Mouse (Mus musculus): ENCODE measurements at regions not wholly inside any gene's neighbourhood (a gene's known extent, or its start where the extent isn't known, plus 50 kb on each side); places are given as distances from the start of the nearest gene placed in this dataset.

DNA sequence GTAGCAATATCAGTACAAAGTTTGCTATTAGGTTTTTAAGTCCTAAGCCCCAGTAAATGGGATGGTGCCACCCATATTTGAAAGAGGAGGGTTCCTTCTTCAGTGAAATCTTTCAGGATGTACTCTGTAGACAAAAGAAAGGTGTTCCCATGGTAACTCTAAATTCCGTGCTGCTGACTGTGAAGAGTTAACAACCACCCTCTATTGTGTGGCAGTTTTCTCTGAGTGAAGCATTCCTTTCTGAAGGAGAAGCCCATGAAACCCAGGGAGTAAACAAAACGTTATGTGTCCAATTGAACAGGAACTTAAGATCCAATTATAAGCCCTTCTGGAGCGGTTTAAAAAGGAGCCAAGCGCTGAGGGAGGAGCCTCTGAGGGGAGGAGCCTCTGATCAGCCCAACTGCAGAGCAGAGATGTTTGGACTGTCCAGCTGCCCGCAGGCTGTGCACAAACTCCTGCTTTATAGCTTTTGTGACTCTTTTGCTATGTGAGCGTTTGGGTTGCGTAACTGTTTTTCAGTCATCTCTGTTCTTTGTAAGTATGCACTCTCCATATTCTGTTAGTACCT lies 446.1 kb downstream of the 1190002N15Rik start:
- WGBS: 57% methylated on average over 7 of the region's 7 CpGs
- TF ChIP-seq CTCF (conservative IDR thresholded peaks at IDR 0.05; ENCODE audit: insufficient read depth, insufficient read length, low read depth, low read length): no peak
- no peak for TF ChIP-seq POLR2A (IDR thresholded peaks at IDR 0.05; ENCODE audit: low read depth, low read length)
- Histone ChIP-seq H3K27ac (ENCODE audit: insufficient read depth, low read depth, low read length) (no peak overlapping the region), H3K27me3 (replicated peaks; ENCODE audit: control insufficient read depth, insufficient read depth, low read length) (no peaks in the 10 kb centered on the region), H3K4me1 (ENCODE audit: control insufficient read depth, insufficient read depth, low read length) (no peaks in the 10 kb centered on the region), H3K4me3 (ENCODE audit: insufficient read depth, low read depth, low read length) (no peak overlapping the region), H3K36me3 (ENCODE audit: control insufficient read depth, insufficient read depth, low read length) (no peaks in the 10 kb centered on the region)
- DNase-seq: no peak

DNA sequence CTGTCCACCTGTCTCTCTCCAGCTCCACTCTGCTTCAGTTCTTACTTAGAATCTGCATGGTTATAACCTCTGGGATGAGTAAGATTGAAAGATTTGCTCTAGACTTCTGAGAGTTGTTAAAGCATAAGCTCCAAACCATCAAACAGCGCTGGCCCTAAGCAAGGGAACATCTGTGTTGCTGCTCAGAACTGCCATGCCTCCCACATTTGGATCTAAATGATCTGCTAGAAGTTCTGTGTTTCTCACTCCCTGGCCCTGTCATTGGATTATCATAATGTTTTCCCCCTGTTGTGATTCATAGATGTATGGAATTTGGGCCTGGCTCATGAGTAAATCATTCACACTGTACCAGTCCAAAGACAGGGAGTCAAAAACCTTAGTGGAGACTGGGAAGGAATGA lies 448.1 kb downstream of the 1190002N15Rik start:
- H3K36me3 ChIP-seq (ENCODE audit: control insufficient read depth, insufficient read depth, low read length): no peaks in the 10 kb centered on the region
- no peaks in the 10 kb centered on the region for H3K27me3 ChIP-seq (replicated peaks; ENCODE audit: control insufficient read depth, insufficient read depth, low read length)
- no peak overlapping the region for H3K27ac ChIP-seq (ENCODE audit: insufficient read depth, low read depth, low read length)
- DNase-seq: no peak
- H3K4me1 ChIP-seq (ENCODE audit: control insufficient read depth, insufficient read depth, low read length): no peaks in the 10 kb centered on the region
- no peak overlapping the region for H3K4me3 ChIP-seq (ENCODE audit: insufficient read depth, low read depth, low read length)
- TF ChIP-seq POLR2A (IDR thresholded peaks at IDR 0.05; ENCODE audit: low read depth, low read length): no peak
- TF ChIP-seq CTCF (conservative IDR thresholded peaks at IDR 0.05; ENCODE audit: insufficient read depth, insufficient read length, low read depth, low read length): no peak
- 86% methylated on average over 1 of the region's 1 CpGs for WGBS

- no peaks in the 10 kb centered on the region for H3K4me1 ChIP-seq (ENCODE audit: control insufficient read depth, insufficient read depth, low read length)
- 71% methylated on average over 3 of the region's 3 CpGs for WGBS
- H3K36me3 ChIP-seq (ENCODE audit: control insufficient read depth, insufficient read depth, low read length): no peaks in the 10 kb centered on the region
- no peaks in the 10 kb centered on the region for H3K27me3 ChIP-seq (replicated peaks; ENCODE audit: control insufficient read depth, insufficient read depth, low read length)
- H3K4me3 ChIP-seq (ENCODE audit: insufficient read depth, low read depth, low read length): no peak overlapping the region
- DNase-seq: no peak
- H3K27ac ChIP-seq (ENCODE audit: insufficient read depth, low read depth, low read length): no peak overlapping the region
- TF ChIP-seq CTCF (conservative IDR thresholded peaks at IDR 0.05; ENCODE audit: insufficient read depth, insufficient read length, low read depth, low read length) (no peak), POLR2A (IDR thresholded peaks at IDR 0.05; ENCODE audit: low read depth, low read length) (no peak)
Observed at GRCm38 (mm10) chr9:94083629-94084411, 454.1 kb downstream of the 1190002N15Rik start.

- TF ChIP-seq CTCF (conservative IDR thresholded peaks at IDR 0.05; ENCODE audit: insufficient read depth, insufficient read length, low read depth, low read length) (no peak), POLR2A (IDR thresholded peaks at IDR 0.05; ENCODE audit: low read depth, low read length) (no peak)
- no peaks in the 10 kb centered on the region for H3K27me3 ChIP-seq (replicated peaks; ENCODE audit: control insufficient read depth, insufficient read depth, low read length)
- no peak overlapping the region for H3K27ac ChIP-seq (ENCODE audit: insufficient read depth, low read depth, low read length)
- H3K4me3 ChIP-seq (ENCODE audit: insufficient read depth, low read depth, low read length): no peak overlapping the region
- no peaks in the 10 kb centered on the region for H3K4me1 ChIP-seq (ENCODE audit: control insufficient read depth, insufficient read depth, low read length)
- H3K36me3 ChIP-seq (ENCODE audit: control insufficient read depth, insufficient read depth, low read length): no peaks in the 10 kb centered on the region
- no peak for DNase-seq
- 28% methylated on average over 2 of the region's 2 CpGs for WGBS
Observed at GRCm38 (mm10) chr9:94074904-94075303, 463.0 kb downstream of the 1190002N15Rik start.

GRCm38 (mm10) chr9:94067121-94067520 lies 470.8 kb downstream of the 1190002N15Rik start:
- no peak for TF ChIP-seq POLR2A (IDR thresholded peaks at IDR 0.05; ENCODE audit: low read depth, low read length)
- no peak for TF ChIP-seq CTCF (conservative IDR thresholded peaks at IDR 0.05; ENCODE audit: insufficient read depth, insufficient read length, low read depth, low read length)
- Histone ChIP-seq H3K27me3 (replicated peaks; ENCODE audit: control insufficient read depth, insufficient read depth, low read length) (no peaks in the 10 kb centered on the region), H3K4me3 (ENCODE audit: insufficient read depth, low read depth, low read length) (no peak overlapping the region), H3K27ac (ENCODE audit: insufficient read depth, low read depth, low read length) (no peak overlapping the region), H3K4me1 (ENCODE audit: control insufficient read depth, insufficient read depth, low read length) (no peaks in the 10 kb centered on the region), H3K36me3 (ENCODE audit: control insufficient read depth, insufficient read depth, low read length) (no peaks in the 10 kb centered on the region)
- 50% methylated on average over 1 of the region's 1 CpGs for WGBS
- DNase-seq: no peak

- Histone ChIP-seq H3K4me3 (ENCODE audit: insufficient read depth, low read depth, low read length) (no peak overlapping the region), H3K4me1 (ENCODE audit: control insufficient read depth, insufficient read depth, low read length) (no peaks in the 10 kb centered on the region), H3K27ac (ENCODE audit: insufficient read depth, low read depth, low read length) (no peak overlapping the region), H3K27me3 (replicated peaks; ENCODE audit: control insufficient read depth, insufficient read depth, low read length) (no peaks in the 10 kb centered on the region), H3K36me3 (ENCODE audit: control insufficient read depth, insufficient read depth, low read length) (no peaks in the 10 kb centered on the region)
- no peak; the same call in 1 of the 2 replicates for TF ChIP-seq CTCF (conservative IDR thresholded peaks at IDR 0.05; ENCODE audit: insufficient read depth, insufficient read length, low read depth, low read length)
- TF ChIP-seq POLR2A (IDR thresholded peaks at IDR 0.05; ENCODE audit: low read depth, low read length): no peak
- DNase-seq: no peak
- WGBS: 78% methylated on average over 4 of the region's 4 CpGs
Observed at GRCm38 (mm10) chr9:94053229-94053628, 484.7 kb downstream of the 1190002N15Rik start.

DNA sequence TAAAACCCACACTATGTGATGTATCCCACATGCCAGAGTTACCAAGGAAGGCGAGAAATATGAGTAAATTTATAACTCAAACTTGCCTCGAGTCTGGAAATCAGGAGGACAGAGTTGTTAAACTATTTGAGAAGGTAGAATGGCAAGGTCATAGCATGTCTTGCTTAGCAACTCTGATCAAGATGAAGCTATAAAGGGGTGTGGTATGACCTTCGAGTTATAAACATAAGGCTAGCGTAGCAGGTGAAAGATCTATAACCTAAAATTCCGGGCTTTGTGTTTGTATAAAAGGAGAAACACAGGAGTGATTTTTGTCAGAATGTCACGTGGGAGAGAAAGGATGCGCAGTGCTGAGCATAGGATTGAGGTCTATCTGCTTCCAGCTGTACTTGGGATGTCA lies 490.0 kb downstream of the 1190002N15Rik start:
- 72% methylated on average over 7 of the region's 7 CpGs for WGBS
- Histone ChIP-seq H3K4me3 (ENCODE audit: insufficient read depth, low read depth, low read length) (no peak overlapping the region), H3K27ac (ENCODE audit: insufficient read depth, low read depth, low read length) (no peak overlapping the region), H3K4me1 (ENCODE audit: control insufficient read depth, insufficient read depth, low read length) (no peaks in the 10 kb centered on the region), H3K36me3 (ENCODE audit: control insufficient read depth, insufficient read depth, low read length) (no peaks in the 10 kb centered on the region), H3K27me3 (replicated peaks; ENCODE audit: control insufficient read depth, insufficient read depth, low read length) (no peaks in the 10 kb centered on the region)
- TF ChIP-seq CTCF (conservative IDR thresholded peaks at IDR 0.05; ENCODE audit: insufficient read depth, insufficient read length, low read depth, low read length) (no peak), POLR2A (IDR thresholded peaks at IDR 0.05; ENCODE audit: low read depth, low read length) (no peak)
- no peak for DNase-seq

Measured in kidney, adult 2 months (tissue).